Mouse (Mus musculus) liver, embryonic 15.5 days (tissue): ENCODE results near the gene Nans. TPM values are rescaled to one million over a fixed set of nuclear protein-coding genes. Genes with fewer than 3 reads are reported as not detected.
A peak's percentile ranks its signal among the peaks of the same experiment; 100 is the strongest.

Experiments
- ATAC-seq: fragments of 200-750 bp; cut with Nextera tagmentation; 2 replicates; pipeline ENCODE4 v1.8.0; 2017; ENCODE audit warnings: moderate number of reproducible peaks, mild to moderate bottlenecking, moderate library complexity; ENCODE audit not compliant: insufficient read depth
- H3K27ac ChIP-seq: fragments of 300-500 bp; sonication (generic); replicated peaks from 2 replicates; pipeline ENCODE4 v1.5.1; 2015; ENCODE audit warnings: mild to moderate bottlenecking, inconsistent platforms
- H3K27me3 ChIP-seq: fragments of 300-500 bp; sonication (generic); 2 replicates; pipeline ENCODE4 v1.6.1; 2015; ENCODE audit warnings: mild to moderate bottlenecking, inconsistent platforms
- H3K36me3 ChIP-seq: fragments of 300-500 bp; sonication (generic); replicated peaks from 2 replicates; pipeline ENCODE4 v1.6.1; 2015; ENCODE audit warnings: moderate library complexity, mild to moderate bottlenecking, inconsistent platforms
- H3K4me1 ChIP-seq: fragments of 300-500 bp; sonication (generic); replicated peaks from 2 replicates; pipeline ENCODE4 v1.6.1; 2015; ENCODE audit warnings: inconsistent platforms
- H3K4me2 ChIP-seq: fragments of 300-500 bp; sonication (generic); 2 replicates; pipeline ENCODE4 v1.6.1; 2015; ENCODE audit warnings: moderate library complexity, mild to moderate bottlenecking, inconsistent platforms
- H3K4me3 ChIP-seq: fragments of 300-500 bp; sonication (generic); replicated peaks from 2 replicates; pipeline ENCODE4 v1.5.1; 2015; ENCODE audit warnings: mild to moderate bottlenecking, inconsistent platforms
- H3K9ac ChIP-seq: fragments of 300-500 bp; sonication (generic); 2 replicates; pipeline ENCODE4 v1.6.1; 2015; ENCODE audit warnings: moderate library complexity, mild to moderate bottlenecking, inconsistent platforms
- H3K9me3 ChIP-seq: fragments of 300-500 bp; sonication (generic); replicated peaks from 2 replicates; pipeline ENCODE4 v1.6.1; 2016; ENCODE audit warnings: inconsistent platforms
- WGBS: fragments of 180-500 bp; shearing (Covaris S2); methylation state at CpG from one replicate; pipeline ENCODE4 v1.1.7; 2015; ENCODE audit warnings: mixed read lengths; ENCODE audit not compliant: insufficient replicate concordance; 5-methylcytosine and 5-hydroxymethylcytosine counted together
- polyA plus RNA-seq: library from polyadenylated mRNA; unstranded; fragments of >200 nt; fragmentation: Nextera tagmentation; extraction: Ambion mirVana; gene quantifications from 2 replicates; pipeline ENCODE4 v1.2.1, GENCODE M21; 2015

Gene Nans
- polyA plus RNA-seq, 1 experiment from 2014 or later = 51.9 TPM

DNA sequence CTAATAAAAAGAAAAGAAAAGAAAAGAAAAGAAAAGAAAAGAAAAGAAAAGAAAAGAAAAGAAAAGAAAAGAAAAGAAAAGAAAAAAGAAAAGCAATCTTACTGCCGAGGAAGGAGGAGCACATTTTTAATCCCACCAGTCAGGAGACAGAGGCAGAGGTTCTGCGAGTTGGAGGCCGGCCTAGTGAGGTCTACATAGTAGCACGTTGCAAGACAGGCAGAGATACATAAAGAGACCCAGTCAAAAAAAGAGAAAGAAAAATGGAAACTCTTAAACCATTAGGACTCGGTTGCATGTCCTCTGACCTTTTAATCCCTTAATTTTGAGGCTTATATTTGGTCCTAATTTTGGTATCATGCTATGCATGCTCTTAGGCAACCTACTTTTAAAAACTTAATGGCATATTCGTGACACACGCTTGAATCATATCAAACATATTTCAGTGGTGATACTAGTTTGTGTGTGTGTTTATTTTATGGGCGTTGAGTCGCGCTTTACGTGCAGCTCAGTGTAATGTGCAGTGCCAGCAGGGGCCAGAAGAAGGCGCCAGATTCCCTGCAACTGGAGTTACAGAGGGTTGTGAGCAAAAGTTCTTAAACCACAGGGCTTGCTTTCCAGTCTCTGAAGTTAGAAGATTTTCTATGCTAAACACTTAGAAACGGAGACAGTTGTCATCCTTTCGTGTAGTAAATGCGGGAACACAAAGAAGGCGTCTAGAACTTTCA lies 18.9 kb downstream of the Nans start:
- Histone ChIP-seq H3K4me2 (peak overlapping the region; percentile 100), H3K9ac (no peak overlapping the region), H3K27ac (peak overlapping the region; percentile 67), H3K9me3 (no peaks in the 10 kb centered on the region), H3K4me1 (peaks cover 34% of the 10 kb centered on the region), H3K27me3 (peaks cover 12% of the 10 kb centered on the region; the same call in 1 of the 2 replicates), H3K36me3 (peaks cover 15% of the 10 kb centered on the region), H3K4me3 (peak overlapping the region; percentile 69)
- ATAC-seq = peak; percentile 41
- WGBS = 2% methylated on average over 16 of the region's 16 CpGs

- H3K36me3 ChIP-seq = peaks cover 37% of the 10 kb centered on the region
- ATAC-seq = no peak
- no peaks in the 10 kb centered on the region for H3K9me3 ChIP-seq
- no peaks in the 10 kb centered on the region for H3K27me3 ChIP-seq
- H3K27ac ChIP-seq = no peak overlapping the region
- H3K9ac ChIP-seq = no peak overlapping the region
- H3K4me2 ChIP-seq = no peak overlapping the region
- no peak overlapping the region for H3K4me3 ChIP-seq
- peaks cover 6% of the 10 kb centered on the region for H3K4me1 ChIP-seq
- 69% methylated on average over 2 of the region's 2 CpGs for WGBS
Observed at GRCm38 (mm10) chr4:46520491-46520890, 31.4 kb downstream of the Nans start.

- Histone ChIP-seq H3K27me3 (no peaks in the 10 kb centered on the region), H3K9ac (no peak overlapping the region), H3K4me2 (no peak overlapping the region), H3K9me3 (no peaks in the 10 kb centered on the region), H3K4me3 (no peak overlapping the region), H3K27ac (no peak overlapping the region), H3K36me3 (peaks cover 37% of the 10 kb centered on the region), H3K4me1 (peaks cover 13% of the 10 kb centered on the region)
- WGBS = 66% methylated on average over 10 of the region's 10 CpGs
- no peak for ATAC-seq
Observed at GRCm38 (mm10) chr4:46521457-46521856, 32.4 kb downstream of the Nans start.

- peaks cover 31% of the 10 kb centered on the region for H3K36me3 ChIP-seq
- no peak overlapping the region for H3K4me2 ChIP-seq
- WGBS = 85% methylated on average over 4 of the region's 4 CpGs
- H3K9ac ChIP-seq = no peak overlapping the region
- no peak overlapping the region for H3K27ac ChIP-seq
- no peak for ATAC-seq
- H3K4me1 ChIP-seq = peaks cover 31% of the 10 kb centered on the region
- no peak overlapping the region for H3K4me3 ChIP-seq
- no peaks in the 10 kb centered on the region for H3K9me3 ChIP-seq
- no peaks in the 10 kb centered on the region for H3K27me3 ChIP-seq
Observed at GRCm38 (mm10) chr4:46523324-46523723, 34.3 kb downstream of the Nans start.

GRCm38 (mm10) chr4:46526226-46526625 lies 37.2 kb downstream of the Nans start:
- H3K9me3 ChIP-seq = no peaks in the 10 kb centered on the region
- no peak overlapping the region for H3K27ac ChIP-seq
- no peak for ATAC-seq

DNA sequence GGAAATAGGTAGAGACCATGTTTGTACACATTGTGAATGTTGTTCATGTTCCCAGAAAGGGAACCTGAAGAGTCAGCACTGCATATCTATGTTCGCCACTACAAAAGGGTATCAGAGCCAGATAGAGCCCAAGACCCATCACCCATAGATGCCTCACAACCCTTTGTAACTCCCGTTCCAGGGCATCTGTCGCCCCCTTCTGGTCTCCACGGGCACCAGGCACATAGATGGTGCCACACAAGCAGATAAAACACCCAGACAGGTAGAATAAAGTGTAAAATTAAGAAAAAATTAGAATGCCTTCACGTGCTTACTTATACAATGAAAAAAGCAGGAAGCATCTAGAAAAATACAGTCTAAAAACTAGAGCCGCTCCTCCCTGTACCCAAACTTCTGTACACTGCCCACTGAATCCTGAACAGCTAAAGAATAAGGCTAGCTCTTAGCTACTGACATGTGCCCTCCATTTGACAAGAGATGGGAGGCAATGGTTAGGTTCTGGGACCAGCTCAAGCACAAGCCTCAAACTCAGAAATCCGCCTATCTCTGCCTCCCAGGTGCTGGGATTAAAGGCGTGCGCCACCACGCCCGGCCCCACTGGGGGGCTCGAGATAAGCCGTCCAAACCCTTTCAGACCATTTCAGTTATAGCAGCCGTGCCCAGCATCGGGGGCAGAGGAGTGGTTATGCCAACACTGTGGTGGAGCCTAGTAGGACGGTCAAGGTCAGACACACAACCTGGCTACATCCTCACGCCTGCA lies 37.9 kb downstream of the Nans start:
- Histone ChIP-seq H3K4me3 (peak overlapping the region; percentile 56), H3K36me3 (peaks cover 21% of the 10 kb centered on the region), H3K4me2 (peak overlapping the region; percentile 88), H3K4me1 (peaks cover 43% of the 10 kb centered on the region), H3K9ac (peak overlapping the region; percentile 52), H3K27me3 (no peaks in the 10 kb centered on the region), H3K27ac (peak overlapping the region; percentile 87), H3K9me3 (no peaks in the 10 kb centered on the region)
- ATAC-seq = peak; percentile 89
- 18% methylated on average over 17 of the region's 17 CpGs for WGBS

More at GRCm38 (mm10) chr4:46526226-46526625, 37.2 kb downstream of the Nans start:
- H3K36me3 ChIP-seq = peaks cover 22% of the 10 kb centered on the region
- no peak overlapping the region for H3K4me3 ChIP-seq
- H3K9ac ChIP-seq = no peak overlapping the region
- H3K27me3 ChIP-seq = no peaks in the 10 kb centered on the region
- H3K4me2 ChIP-seq = no peak overlapping the region
- H3K4me1 ChIP-seq = peaks cover 43% of the 10 kb centered on the region
- WGBS = 57% methylated on average over 3 of the region's 3 CpGs

- peak overlapping the region; percentile 88 for H3K4me2 ChIP-seq
- no peaks in the 10 kb centered on the region for H3K27me3 ChIP-seq
- H3K36me3 ChIP-seq = peaks cover 19% of the 10 kb centered on the region
- H3K27ac ChIP-seq = peak overlapping the region; percentile 87
- peak overlapping the region; percentile 56 for H3K4me3 ChIP-seq
- no peaks in the 10 kb centered on the region for H3K9me3 ChIP-seq
- ATAC-seq = peak; percentile 83
- H3K4me1 ChIP-seq = peaks cover 45% of the 10 kb centered on the region
- WGBS = 3% methylated on average over 7 of the region's 7 CpGs
- peak overlapping the region; percentile 52 for H3K9ac ChIP-seq
Observed at GRCm38 (mm10) chr4:46527558-46527926, 38.5 kb downstream of the Nans start.

- H3K9ac ChIP-seq = no peak overlapping the region
- no peaks in the 10 kb centered on the region for H3K9me3 ChIP-seq
- peaks cover 57% of the 10 kb centered on the region for H3K4me1 ChIP-seq
- peak overlapping the region; percentile 62 for H3K27ac ChIP-seq
- ATAC-seq = no peak
- peaks cover 12% of the 10 kb centered on the region for H3K27me3 ChIP-seq
- H3K36me3 ChIP-seq = 0 out of 2 replicates have a peak, but pooled peaks cover 7% of the 10 kb centered on the region
- WGBS = 64% methylated on average over 7 of the region's 7 CpGs
- no peak overlapping the region for H3K4me3 ChIP-seq
- peak overlapping the region; percentile 18; the same call in 1 of the 2 replicates for H3K4me2 ChIP-seq
Observed at GRCm38 (mm10) chr4:46529722-46530121, 40.7 kb downstream of the Nans start.

DNA sequence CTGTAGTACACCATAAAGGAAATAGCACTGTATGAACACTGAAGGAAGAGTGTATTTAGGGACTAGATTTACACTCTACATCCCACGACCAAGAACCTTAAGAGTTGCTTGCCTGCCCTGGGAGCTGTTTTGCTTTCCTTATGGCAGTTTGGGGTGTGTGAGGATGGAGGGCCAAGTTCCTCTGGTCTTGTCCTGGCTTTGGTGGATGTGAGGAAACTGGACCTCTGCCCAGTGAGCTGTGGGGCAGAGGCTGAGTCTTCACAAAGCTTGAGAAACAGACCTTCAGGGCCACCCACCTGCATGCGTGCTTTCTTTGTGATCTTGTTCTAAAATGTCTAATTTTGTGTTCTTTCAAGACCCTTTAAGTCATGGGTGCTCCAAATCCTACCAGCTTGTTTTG lies 43.5 kb downstream of the Nans start:
- Histone ChIP-seq H3K4me1 (peaks cover 54% of the 10 kb centered on the region), H3K4me2 (no peak overlapping the region), H3K9ac (no peak overlapping the region), H3K27me3 (peaks cover 38% of the 10 kb centered on the region), H3K9me3 (no peaks in the 10 kb centered on the region), H3K36me3 (0 out of 2 replicates have a peak, but pooled peaks cover 7% of the 10 kb centered on the region), H3K27ac (no peak overlapping the region), H3K4me3 (no peak overlapping the region)
- ATAC-seq = no peak
- 61% methylated on average over 2 of the region's 2 CpGs for WGBS

- no peaks in the 10 kb centered on the region for H3K9me3 ChIP-seq
- peaks cover 42% of the 10 kb centered on the region for H3K27me3 ChIP-seq
- peaks cover 51% of the 10 kb centered on the region for H3K4me1 ChIP-seq
- no peak overlapping the region for H3K27ac ChIP-seq
- H3K4me3 ChIP-seq = no peak overlapping the region
- H3K9ac ChIP-seq = no peak overlapping the region
- 0 out of 2 replicates have a peak, but pooled peaks cover 7% of the 10 kb centered on the region for H3K36me3 ChIP-seq
- no peak for ATAC-seq
- 60% methylated on average over 7 of the region's 7 CpGs for WGBS
- H3K4me2 ChIP-seq = no peak overlapping the region
Observed at GRCm38 (mm10) chr4:46532926-46533325, 43.9 kb downstream of the Nans start.
